Mouse (Mus musculus) liver (tissue): ENCODE measurements at regions not wholly inside any gene's neighbourhood (a gene's known extent, or its start where the extent isn't known, plus 50 kb on each side); places are given as distances from the start of the nearest gene placed in this dataset.
"Not testable (repeated sequence)": the region's sequence is repeated elsewhere in the genome, so short reads cannot be mapped to it uniquely, and the experiment has no call there.

Experiments used
- DNase-seq: peaks from one replicate; pipeline ENCODE4 v3.0.0-alpha.2; 2020; ENCODE audit warnings: mixed read lengths

DNA sequence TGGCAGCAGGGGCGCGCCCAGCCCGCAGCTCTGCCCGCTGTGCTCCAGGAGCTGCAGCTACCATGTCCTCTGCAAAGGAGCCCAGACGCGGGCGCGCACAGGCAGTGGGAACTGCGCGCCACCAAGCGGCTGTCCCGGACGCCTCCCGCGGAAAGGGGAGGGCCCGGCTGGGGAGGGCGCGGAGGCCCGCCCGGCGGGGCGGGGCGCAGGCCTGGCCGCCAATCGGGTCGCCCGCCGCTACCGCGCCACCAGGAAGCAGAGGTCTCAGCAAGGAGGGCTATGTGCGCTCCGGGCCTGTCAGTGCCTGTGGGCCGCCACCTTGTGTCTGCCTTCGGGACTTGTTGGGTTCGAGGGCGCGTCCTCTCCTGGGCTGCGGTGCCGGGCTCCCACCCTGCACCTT lies 367.0 kb upstream of the Ywhaq start:
- peak; percentile 70 for DNase-seq

GRCm38 (mm10) chr12:21778717-21779116 lies 361.3 kb upstream of the Ywhaq start:
- DNase-seq: peak; percentile 45

DNA sequence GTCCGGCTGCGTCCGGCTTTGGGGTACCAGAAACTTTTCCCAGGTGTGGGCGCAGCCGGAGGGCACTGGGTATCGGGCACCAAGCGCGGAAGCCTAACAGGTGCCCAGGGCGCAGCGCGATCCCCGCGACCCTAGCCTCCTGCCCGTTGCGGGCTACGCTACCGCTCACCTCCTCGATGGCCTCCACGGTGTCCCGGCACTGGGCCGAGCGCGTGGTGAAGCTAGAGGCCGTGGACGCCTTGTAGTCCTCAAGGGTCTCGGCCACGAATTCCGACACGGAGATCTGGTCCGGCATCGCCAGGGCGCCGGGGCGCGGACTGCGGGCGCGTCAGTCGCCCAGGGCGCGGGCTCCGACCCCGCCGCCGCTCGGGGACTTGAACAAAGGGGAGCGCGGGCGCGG lies 360.9 kb upstream of the Ywhaq start:
- DNase-seq: not testable (repeated sequence)

GRCm38 (mm10) chr12:21767717-21768116 lies 350.3 kb upstream of the Ywhaq start:
- DNase-seq: not testable (repeated sequence)
